Mouse (Mus musculus): Measurements from ENCODE around the gene Cryba4. TPM values are rescaled to one million over a fixed set of nuclear protein-coding genes. Genes with fewer than 3 reads are reported as not detected.

Cryba4 gene
- polyA plus RNA-seq, 1 experiment from 2014 or later = 1.3 TPM

DNA sequence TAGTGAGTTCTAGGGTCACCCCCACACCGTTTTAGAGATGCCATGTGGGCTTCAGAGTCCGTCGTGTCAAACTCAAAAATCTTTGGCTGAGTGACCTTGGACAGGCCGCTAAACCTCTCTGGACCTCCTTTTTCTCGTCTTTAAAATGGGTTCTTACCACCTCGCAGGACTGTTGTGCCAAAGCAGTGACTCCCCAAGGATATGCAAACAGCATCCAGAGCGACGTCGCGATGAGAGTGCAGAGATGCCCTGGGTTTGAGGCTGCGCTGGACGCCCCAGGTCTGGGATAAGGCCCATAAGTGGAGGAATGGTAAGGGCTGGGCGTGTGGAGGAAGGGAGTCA is 24.4 kb downstream of the Cryba4 start:
- whole genome bisulfite sequencing = 6% methylated on average over 13 of the region's 13 CpGs
- Histone ChIP-seq H3K9ac (ENCODE audit: low read depth, low read length) (no peak overlapping the region), H3K4me1 (replicated peaks; ENCODE audit: control insufficient read depth, insufficient read depth, low read length) (peaks cover 4% of the 10 kb centered on the region; the same call in 1 of the 2 replicates), H3K4me3 (ENCODE audit: low read depth, low read length) (peak overlapping the region; percentile 21; the same call in 1 of the 2 replicates), H3K27ac (ENCODE audit: low read depth, low read length) (no peak overlapping the region), H3K4me2 (replicated peaks; ENCODE audit: low read depth) (no peak overlapping the region; the same call in 1 of the 2 replicates), H3K36me3 (ENCODE audit: control insufficient read depth, insufficient read depth) (no peaks in the 10 kb centered on the region), H3K9me3 (ENCODE audit: control insufficient read depth) (no peaks in the 10 kb centered on the region), H3K27me3 (replicated peaks; ENCODE audit: control insufficient read depth, insufficient read depth, low read length) (peaks cover 41% of the 10 kb centered on the region)
- no peak for TF ChIP-seq CTCF (IDR thresholded peaks at IDR 0.05; ENCODE audit: low read depth)
- no peak for ATAC-seq

GRCm38 (mm10) chr5:112227354-112227753 is 25.0 kb downstream of the Cryba4 start:
- Histone ChIP-seq H3K9ac (ENCODE audit: low read depth, low read length) (no peak overlapping the region), H3K27me3 (replicated peaks; ENCODE audit: control insufficient read depth, insufficient read depth, low read length) (peaks cover 41% of the 10 kb centered on the region), H3K4me2 (replicated peaks; ENCODE audit: low read depth) (peak overlapping the region; percentile 55), H3K4me3 (ENCODE audit: low read depth, low read length) (peak overlapping the region; percentile 26), H3K36me3 (ENCODE audit: control insufficient read depth, insufficient read depth) (no peaks in the 10 kb centered on the region), H3K9me3 (ENCODE audit: control insufficient read depth) (no peaks in the 10 kb centered on the region), H3K27ac (ENCODE audit: low read depth, low read length) (no peak overlapping the region), H3K4me1 (replicated peaks; ENCODE audit: control insufficient read depth, insufficient read depth, low read length) (peaks cover 4% of the 10 kb centered on the region; the same call in 1 of the 2 replicates)
- TF ChIP-seq CTCF (IDR thresholded peaks at IDR 0.05; ENCODE audit: low read depth) = no peak
- ATAC-seq = no peak
- WGBS = 1% methylated on average over 30 of the region's 30 CpGs

DNA sequence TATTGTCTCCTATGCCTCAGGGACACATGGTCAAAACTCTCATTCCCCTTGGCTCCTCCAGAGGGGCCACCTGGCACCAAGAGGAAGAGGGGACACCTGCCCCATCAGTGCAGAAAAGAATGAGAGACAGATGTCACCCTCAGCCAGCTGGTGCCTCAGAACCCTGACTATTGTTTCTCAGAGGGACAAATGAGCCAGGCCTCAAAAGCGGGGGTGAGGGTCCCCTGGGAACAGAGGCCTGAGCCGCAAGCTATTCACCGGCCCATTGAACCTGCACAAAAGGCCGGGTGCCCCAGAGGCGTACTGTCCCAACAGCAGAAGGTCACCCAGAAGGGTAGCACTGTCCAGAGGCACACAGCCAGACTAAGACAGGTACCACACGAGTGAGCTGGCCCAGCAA is 26.7 kb downstream of the Cryba4 start:
- Histone ChIP-seq H3K27ac (ENCODE audit: low read depth, low read length) (no peak overlapping the region), H3K36me3 (ENCODE audit: control insufficient read depth, insufficient read depth) (no peaks in the 10 kb centered on the region), H3K9me3 (ENCODE audit: control insufficient read depth) (no peaks in the 10 kb centered on the region), H3K4me1 (replicated peaks; ENCODE audit: control insufficient read depth, insufficient read depth, low read length) (peaks cover 4% of the 10 kb centered on the region; the same call in 1 of the 2 replicates), H3K4me3 (ENCODE audit: low read depth, low read length) (no peak overlapping the region), H3K4me2 (replicated peaks; ENCODE audit: low read depth) (no peak overlapping the region), H3K9ac (ENCODE audit: low read depth, low read length) (no peak overlapping the region), H3K27me3 (replicated peaks; ENCODE audit: control insufficient read depth, insufficient read depth, low read length) (peaks cover 41% of the 10 kb centered on the region)
- TF ChIP-seq CTCF (IDR thresholded peaks at IDR 0.05; ENCODE audit: low read depth) = no peak
- 80% methylated on average over 6 of the region's 6 CpGs for WGBS
- ATAC-seq = no peak

- Histone ChIP-seq H3K36me3 (ENCODE audit: control insufficient read depth, insufficient read depth) (no peaks in the 10 kb centered on the region), H3K27me3 (replicated peaks; ENCODE audit: control insufficient read depth, insufficient read depth, low read length) (no peaks in the 10 kb centered on the region; the same call in 1 of the 2 replicates), H3K4me3 (ENCODE audit: low read depth, low read length) (no peak overlapping the region), H3K4me1 (replicated peaks; ENCODE audit: control insufficient read depth, insufficient read depth, low read length) (no peaks in the 10 kb centered on the region), H3K27ac (ENCODE audit: low read depth, low read length) (no peak overlapping the region), H3K9ac (ENCODE audit: low read depth, low read length) (no peak overlapping the region), H3K4me2 (replicated peaks; ENCODE audit: low read depth) (no peak overlapping the region), H3K9me3 (ENCODE audit: control insufficient read depth) (no peaks in the 10 kb centered on the region)
- no peak for ATAC-seq
- TF ChIP-seq CTCF (IDR thresholded peaks at IDR 0.05; ENCODE audit: low read depth) = no peak
- 79% methylated on average over 8 of the region's 8 CpGs for WGBS
These were observed 32.1 kb downstream of the Cryba4 start for GRCm38 (mm10) chr5:112220203-112220602.

DNA sequence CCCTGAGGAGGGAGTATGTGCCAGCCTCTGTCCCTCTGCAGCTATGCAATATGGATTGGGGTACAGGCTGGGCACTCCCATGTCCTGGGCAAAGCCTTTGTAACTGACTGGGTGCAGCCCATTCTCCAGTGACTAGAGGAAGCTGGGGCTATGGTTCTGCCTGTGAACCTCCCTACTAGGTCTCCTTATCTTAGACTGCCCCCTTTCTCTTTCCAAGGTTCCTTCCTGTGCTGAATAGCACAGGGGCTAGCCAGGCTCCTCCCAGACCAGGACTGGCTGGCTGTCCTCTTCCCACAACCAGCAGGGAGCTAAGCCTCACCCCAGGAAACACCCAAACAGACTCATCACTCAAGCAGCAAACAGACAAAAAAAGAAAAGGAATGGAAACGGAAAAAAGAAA is 32.9 kb downstream of the Cryba4 start:
- no peak for ATAC-seq
- TF ChIP-seq CTCF (IDR thresholded peaks at IDR 0.05; ENCODE audit: low read depth) = no peak
- Histone ChIP-seq H3K9me3 (ENCODE audit: control insufficient read depth) (no peaks in the 10 kb centered on the region), H3K27me3 (replicated peaks; ENCODE audit: control insufficient read depth, insufficient read depth, low read length) (no peaks in the 10 kb centered on the region), H3K4me3 (ENCODE audit: low read depth, low read length) (no peak overlapping the region), H3K4me1 (replicated peaks; ENCODE audit: control insufficient read depth, insufficient read depth, low read length) (no peaks in the 10 kb centered on the region), H3K36me3 (ENCODE audit: control insufficient read depth, insufficient read depth) (no peaks in the 10 kb centered on the region), H3K9ac (ENCODE audit: low read depth, low read length) (no peak overlapping the region), H3K4me2 (replicated peaks; ENCODE audit: low read depth) (no peak overlapping the region), H3K27ac (ENCODE audit: low read depth, low read length) (no peak overlapping the region)
- 14% methylated on average over 1 of the region's 1 CpGs for WGBS

GRCm38 (mm10) chr5:112218679-112219078 is 33.6 kb downstream of the Cryba4 start:
- no peak for TF ChIP-seq CTCF (IDR thresholded peaks at IDR 0.05; ENCODE audit: low read depth)
- no peak for ATAC-seq
- no peaks in the 10 kb centered on the region for H3K9me3 ChIP-seq (ENCODE audit: control insufficient read depth)
- H3K36me3 ChIP-seq (ENCODE audit: control insufficient read depth, insufficient read depth) = no peaks in the 10 kb centered on the region
- no peak overlapping the region for H3K4me2 ChIP-seq (replicated peaks; ENCODE audit: low read depth)
- 0 out of 2 replicates have a peak, but pooled peaks cover 3% of the 10 kb centered on the region for H3K4me1 ChIP-seq (replicated peaks; ENCODE audit: control insufficient read depth, insufficient read depth, low read length)
- H3K27me3 ChIP-seq (replicated peaks; ENCODE audit: control insufficient read depth, insufficient read depth, low read length) = no peaks in the 10 kb centered on the region
- no peak overlapping the region for H3K9ac ChIP-seq (ENCODE audit: low read depth, low read length)
- no peak overlapping the region for H3K4me3 ChIP-seq (ENCODE audit: low read depth, low read length)
- H3K27ac ChIP-seq (ENCODE audit: low read depth, low read length) = no peak overlapping the region
- 72% methylated on average over 4 of the region's 4 CpGs for WGBS

DNA sequence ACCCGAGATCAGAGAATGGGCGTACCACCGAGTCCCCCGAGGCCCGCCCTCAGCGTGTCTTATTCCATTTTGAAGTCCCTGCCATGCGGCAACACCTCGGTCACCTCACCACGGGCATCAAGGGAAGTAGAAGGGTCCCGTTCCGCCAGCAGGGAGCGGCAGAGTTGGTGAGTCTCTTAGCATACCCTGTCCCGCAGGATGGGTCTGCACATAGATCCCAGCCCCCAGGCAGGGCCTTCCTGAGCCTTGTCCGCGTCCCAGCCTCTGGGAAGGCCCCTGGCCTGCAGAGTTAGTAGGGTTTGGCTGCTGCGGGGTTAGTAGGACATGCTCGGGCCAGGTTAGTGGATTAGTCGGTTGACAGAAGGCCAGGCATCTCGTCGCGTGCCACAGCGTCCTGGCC is 35.3 kb downstream of the Cryba4 start:
- ATAC-seq = no peak
- Histone ChIP-seq H3K27me3 (replicated peaks; ENCODE audit: control insufficient read depth, insufficient read depth, low read length) (no peaks in the 10 kb centered on the region), H3K4me3 (ENCODE audit: low read depth, low read length) (no peak overlapping the region), H3K27ac (ENCODE audit: low read depth, low read length) (no peak overlapping the region), H3K9me3 (ENCODE audit: control insufficient read depth) (no peaks in the 10 kb centered on the region), H3K9ac (ENCODE audit: low read depth, low read length) (no peak overlapping the region), H3K4me1 (replicated peaks; ENCODE audit: control insufficient read depth, insufficient read depth, low read length) (0 out of 2 replicates have a peak, but pooled peaks cover 3% of the 10 kb centered on the region), H3K36me3 (ENCODE audit: control insufficient read depth, insufficient read depth) (no peaks in the 10 kb centered on the region), H3K4me2 (replicated peaks; ENCODE audit: low read depth) (no peak overlapping the region)
- 73% methylated on average over 22 of the region's 22 CpGs for WGBS
- no peak for TF ChIP-seq CTCF (IDR thresholded peaks at IDR 0.05; ENCODE audit: low read depth)
